Mouse (Mus musculus): ENCODE measurements around the gene Fbn1. TPM values are rescaled to one million over a fixed set of nuclear protein-coding genes. Genes with fewer than 3 reads are reported as not detected.
A peak's percentile ranks its signal among the peaks of the same experiment; 100 is the strongest.

Gene Fbn1
- polyA plus RNA-seq, 1 experiment from 2014 or later, result 9.1 TPM

GRCm38 (mm10) chr2:125380086-125380485, 127.7 kb downstream of the Fbn1 start:
- no peaks in the 10 kb centered on the region for H3K4me1 ChIP-seq (ENCODE audit: control insufficient read depth, insufficient read depth, low read length)
- H3K36me3 ChIP-seq (ENCODE audit: control insufficient read depth, insufficient read depth, low read length), result no peaks in the 10 kb centered on the region
- no peak overlapping the region for H3K9ac ChIP-seq (ENCODE audit: low read length)
- ATAC-seq (ENCODE audit: low FRiP score), result no peak
- no peak for DNase-seq (ENCODE audit: low spot score, missing footprints)
- H3K4me2 ChIP-seq, result no peak overlapping the region
- H3K27me3 ChIP-seq (ENCODE audit: control insufficient read depth, insufficient read depth, low read length), result no peaks in the 10 kb centered on the region
- H3K27ac ChIP-seq (ENCODE audit: low read depth, low read length), result no peak overlapping the region
- WGBS, result 76% methylated on average over 2 of the region's 2 CpGs
- no peak overlapping the region for H3K4me3 ChIP-seq (ENCODE audit: low read depth, low read length)
- H3K9me3 ChIP-seq (ENCODE audit: control insufficient read depth, low read length), result no peaks in the 10 kb centered on the region

- Histone ChIP-seq H3K4me2 (no peak overlapping the region), H3K4me1 (ENCODE audit: control insufficient read depth, insufficient read depth, low read length) (no peaks in the 10 kb centered on the region), H3K9ac (ENCODE audit: low read length) (no peak overlapping the region), H3K4me3 (ENCODE audit: low read depth, low read length) (no peak overlapping the region), H3K27me3 (ENCODE audit: control insufficient read depth, insufficient read depth, low read length) (no peaks in the 10 kb centered on the region), H3K36me3 (ENCODE audit: control insufficient read depth, insufficient read depth, low read length) (no peaks in the 10 kb centered on the region), H3K9me3 (ENCODE audit: control insufficient read depth, low read length) (no peaks in the 10 kb centered on the region), H3K27ac (ENCODE audit: low read depth, low read length) (no peak overlapping the region)
- ATAC-seq (ENCODE audit: low FRiP score) (no peak), DNase-seq (ENCODE audit: low spot score, missing footprints) (no peak)
- 89% methylated on average over 2 of the region's 2 CpGs for WGBS
Measured at GRCm38 (mm10) chr2:125379206-125379605, 128.6 kb downstream of the Fbn1 start.

- no peak overlapping the region for H3K27ac ChIP-seq (ENCODE audit: low read depth, low read length)
- no peak overlapping the region for H3K9ac ChIP-seq (ENCODE audit: low read length)
- no peak for ATAC-seq (ENCODE audit: low FRiP score)
- no peaks in the 10 kb centered on the region for H3K9me3 ChIP-seq (ENCODE audit: control insufficient read depth, low read length)
- no peaks in the 10 kb centered on the region for H3K27me3 ChIP-seq (ENCODE audit: control insufficient read depth, insufficient read depth, low read length)
- H3K4me1 ChIP-seq (ENCODE audit: control insufficient read depth, insufficient read depth, low read length), result no peaks in the 10 kb centered on the region
- H3K4me2 ChIP-seq, result no peak overlapping the region
- 51% methylated on average over 5 of the region's 5 CpGs for WGBS
- peak; percentile 76 for DNase-seq (ENCODE audit: low spot score, missing footprints)
- no peak overlapping the region for H3K4me3 ChIP-seq (ENCODE audit: low read depth, low read length)
- no peaks in the 10 kb centered on the region for H3K36me3 ChIP-seq (ENCODE audit: control insufficient read depth, insufficient read depth, low read length)
Measured at GRCm38 (mm10) chr2:125375926-125376325, 131.9 kb downstream of the Fbn1 start.

GRCm38 (mm10) chr2:125375301-125375700, 132.5 kb downstream of the Fbn1 start:
- no peak for ATAC-seq (ENCODE audit: low FRiP score)
- WGBS, result 71% methylated on average over 10 of the region's 10 CpGs
- H3K4me3 ChIP-seq (ENCODE audit: low read depth, low read length), result no peak overlapping the region

GRCm38 (mm10) chr2:125369666-125370065, 138.1 kb downstream of the Fbn1 start:
- Histone ChIP-seq H3K36me3 (ENCODE audit: control insufficient read depth, insufficient read depth, low read length) (no peaks in the 10 kb centered on the region; the same call in 1 of the 2 replicates), H3K9me3 (ENCODE audit: control insufficient read depth, low read length) (no peaks in the 10 kb centered on the region), H3K4me2 (no peak overlapping the region), H3K27ac (ENCODE audit: low read depth, low read length) (no peak overlapping the region), H3K9ac (ENCODE audit: low read length) (no peak overlapping the region), H3K27me3 (ENCODE audit: control insufficient read depth, insufficient read depth, low read length) (no peaks in the 10 kb centered on the region), H3K4me3 (ENCODE audit: low read depth, low read length) (no peak overlapping the region), H3K4me1 (ENCODE audit: control insufficient read depth, insufficient read depth, low read length) (no peaks in the 10 kb centered on the region)
- WGBS, result 96% methylated on average over 8 of the region's 8 CpGs
- ATAC-seq (ENCODE audit: low FRiP score) (no peak), DNase-seq (ENCODE audit: low spot score, missing footprints) (no peak)

More at GRCm38 (mm10) chr2:125375301-125375700, 132.5 kb downstream of the Fbn1 start:
- DNase-seq (ENCODE audit: low spot score, missing footprints), result peak; percentile 69
- H3K27ac ChIP-seq (ENCODE audit: low read depth, low read length), result no peak overlapping the region
- H3K4me1 ChIP-seq (ENCODE audit: control insufficient read depth, insufficient read depth, low read length), result no peaks in the 10 kb centered on the region
- no peaks in the 10 kb centered on the region for H3K27me3 ChIP-seq (ENCODE audit: control insufficient read depth, insufficient read depth, low read length)
- no peak overlapping the region for H3K4me2 ChIP-seq
- H3K9ac ChIP-seq (ENCODE audit: low read length), result no peak overlapping the region
- no peaks in the 10 kb centered on the region for H3K36me3 ChIP-seq (ENCODE audit: control insufficient read depth, insufficient read depth, low read length)
- H3K9me3 ChIP-seq (ENCODE audit: control insufficient read depth, low read length), result no peaks in the 10 kb centered on the region

GRCm38 (mm10) chr2:125368616-125369015, 139.2 kb downstream of the Fbn1 start:
- no peak overlapping the region for H3K4me3 ChIP-seq (ENCODE audit: low read depth, low read length)
- no peaks in the 10 kb centered on the region; the same call in 1 of the 2 replicates for H3K36me3 ChIP-seq (ENCODE audit: control insufficient read depth, insufficient read depth, low read length)
- no peaks in the 10 kb centered on the region for H3K27me3 ChIP-seq (ENCODE audit: control insufficient read depth, insufficient read depth, low read length)
- H3K4me2 ChIP-seq, result no peak overlapping the region
- no peak for ATAC-seq (ENCODE audit: low FRiP score)
- 89% methylated on average over 4 of the region's 4 CpGs for WGBS
- H3K27ac ChIP-seq (ENCODE audit: low read depth, low read length), result no peak overlapping the region
- no peak for DNase-seq (ENCODE audit: low spot score, missing footprints)
- H3K4me1 ChIP-seq (ENCODE audit: control insufficient read depth, insufficient read depth, low read length), result no peaks in the 10 kb centered on the region
- H3K9me3 ChIP-seq (ENCODE audit: control insufficient read depth, low read length), result no peaks in the 10 kb centered on the region
- H3K9ac ChIP-seq (ENCODE audit: low read length), result no peak overlapping the region

GRCm38 (mm10) chr2:125361661-125362060, 146.1 kb downstream of the Fbn1 start:
- Histone ChIP-seq H3K9ac (ENCODE audit: low read length) (no peak overlapping the region), H3K36me3 (ENCODE audit: control insufficient read depth, insufficient read depth, low read length) (no peaks in the 10 kb centered on the region; the same call in 1 of the 2 replicates), H3K4me1 (ENCODE audit: control insufficient read depth, insufficient read depth, low read length) (no peaks in the 10 kb centered on the region), H3K27me3 (ENCODE audit: control insufficient read depth, insufficient read depth, low read length) (no peaks in the 10 kb centered on the region), H3K4me3 (ENCODE audit: low read depth, low read length) (no peak overlapping the region), H3K9me3 (ENCODE audit: control insufficient read depth, low read length) (no peaks in the 10 kb centered on the region), H3K27ac (ENCODE audit: low read depth, low read length) (no peak overlapping the region), H3K4me2 (no peak overlapping the region)
- DNase-seq (ENCODE audit: low spot score, missing footprints) (no peak), ATAC-seq (ENCODE audit: low FRiP score) (no peak)
- WGBS, result 96% methylated on average over 4 of the region's 4 CpGs

- no peaks in the 10 kb centered on the region for H3K9me3 ChIP-seq (ENCODE audit: control insufficient read depth, low read length)
- WGBS, result 92% methylated on average over 3 of the region's 3 CpGs
- no peak overlapping the region for H3K27ac ChIP-seq (ENCODE audit: low read depth, low read length)
- ATAC-seq (ENCODE audit: low FRiP score), result no peak
- H3K27me3 ChIP-seq (ENCODE audit: control insufficient read depth, insufficient read depth, low read length), result no peaks in the 10 kb centered on the region
- no peaks in the 10 kb centered on the region; the same call in 1 of the 2 replicates for H3K4me1 ChIP-seq (ENCODE audit: control insufficient read depth, insufficient read depth, low read length)
- no peak overlapping the region for H3K4me2 ChIP-seq
- no peaks in the 10 kb centered on the region for H3K36me3 ChIP-seq (ENCODE audit: control insufficient read depth, insufficient read depth, low read length)
- H3K9ac ChIP-seq (ENCODE audit: low read length), result no peak overlapping the region
- H3K4me3 ChIP-seq (ENCODE audit: low read depth, low read length), result no peak overlapping the region
- DNase-seq (ENCODE audit: low spot score, missing footprints), result no peak
Measured at GRCm38 (mm10) chr2:125356486-125356885, 151.3 kb downstream of the Fbn1 start.

GRCm38 (mm10) chr2:125356068-125356467, 151.7 kb downstream of the Fbn1 start:
- ATAC-seq (ENCODE audit: low FRiP score) (no peak), DNase-seq (ENCODE audit: low spot score, missing footprints) (no peak)
- H3K4me3 ChIP-seq (ENCODE audit: low read depth, low read length), result no peak overlapping the region
- WGBS, result 88% methylated on average over 5 of the region's 5 CpGs
- H3K27me3 ChIP-seq (ENCODE audit: control insufficient read depth, insufficient read depth, low read length), result no peaks in the 10 kb centered on the region
- no peaks in the 10 kb centered on the region; the same call in 1 of the 2 replicates for H3K4me1 ChIP-seq (ENCODE audit: control insufficient read depth, insufficient read depth, low read length)
- H3K36me3 ChIP-seq (ENCODE audit: control insufficient read depth, insufficient read depth, low read length), result no peaks in the 10 kb centered on the region
- no peak overlapping the region for H3K9ac ChIP-seq (ENCODE audit: low read length)
- no peak overlapping the region for H3K27ac ChIP-seq (ENCODE audit: low read depth, low read length)
- H3K9me3 ChIP-seq (ENCODE audit: control insufficient read depth, low read length), result no peaks in the 10 kb centered on the region
- no peak overlapping the region for H3K4me2 ChIP-seq

All from midbrain, embryonic 11.5 days (tissue).